Mouse (Mus musculus) liver, embryonic 11.5 days (tissue): ENCODE results near the gene Myo9b. TPM values are rescaled to one million over a fixed set of nuclear protein-coding genes. Genes with fewer than 3 reads are reported as not detected.

Experiments
- ATAC-seq: fragments of 200-750 bp; cut with Nextera tagmentation; replicated peaks from 2 replicates; pipeline ENCODE4 v1.8.0; 2017; ENCODE audit warnings: moderate number of reproducible peaks, mild to moderate bottlenecking, moderate TSS enrichment, moderate library complexity; ENCODE audit not compliant: low FRiP score
- DNase-seq: peaks from one replicate; pipeline ENCODE4 v3.0.0-alpha.2; 2017; ENCODE audit warnings: low spot score
- H3K27ac ChIP-seq: fragments of 300-500 bp; sonication (generic); 2 replicates; pipeline ENCODE4 v1.5.1; 2014; ENCODE audit warnings: mild to moderate bottlenecking, low read depth, low read length, control low read depth
- H3K27me3 ChIP-seq: fragments of 300-500 bp; sonication (generic); replicated peaks from 2 replicates; pipeline ENCODE4 v1.6.1; 2014; ENCODE audit warnings: low read length, mixed read lengths; ENCODE audit not compliant: control insufficient read depth, insufficient read depth
- H3K36me3 ChIP-seq: fragments of 300-500 bp; sonication (generic); 2 replicates; pipeline ENCODE4 v1.6.1; 2014; ENCODE audit warnings: mild to moderate bottlenecking, low read length, moderate library complexity, mixed read lengths; ENCODE audit not compliant: control insufficient read depth, insufficient read depth
- H3K4me1 ChIP-seq: fragments of 300-500 bp; sonication (generic); replicated peaks from 2 replicates; pipeline ENCODE4 v1.6.1; 2014; ENCODE audit warnings: low read length, mixed read lengths; ENCODE audit not compliant: control insufficient read depth, insufficient read depth
- H3K4me2 ChIP-seq: fragments of 300-500 bp; sonication (generic); 2 replicates; pipeline ENCODE4 v1.6.1; 2014; ENCODE audit warnings: mild to moderate bottlenecking, control low read depth, moderate library complexity
- H3K4me3 ChIP-seq: fragments of 300-500 bp; sonication (generic); 2 replicates; pipeline ENCODE4 v1.5.1; 2014; ENCODE audit warnings: low read depth, low read length, control low read depth
- H3K9ac ChIP-seq: fragments of 300-500 bp; sonication (generic); 2 replicates; pipeline ENCODE4 v1.6.1; 2014; ENCODE audit warnings: low read depth, low read length, control low read depth
- H3K9me3 ChIP-seq: fragments of 300-500 bp; sonication (generic); 2 replicates; pipeline ENCODE4 v1.6.1; 2016; ENCODE audit warnings: low read length, inconsistent platforms, mixed read lengths; ENCODE audit not compliant: control insufficient read depth
- WGBS: fragments of 180-500 bp; shearing (Covaris S2); extraction: QIAGEN DNeasy Blood & Tissue Kit; methylation state at CpG from one replicate; pipeline ENCODE4 v1.1.7; 2014; 5-methylcytosine and 5-hydroxymethylcytosine counted together
- polyA plus RNA-seq: library from polyadenylated mRNA; unstranded; fragments of >200 nt; fragmentation: Nextera tagmentation; extraction: Ambion mirVana; gene quantifications from 2 replicates; pipeline ENCODE4 v1.2.1, GENCODE M21; 2014

The Myo9b gene
- polyA plus RNA-seq, 1 experiment from 2014 or later, result 19.0 TPM

GRCm38 (mm10) chr8:71391696-71392095, 119.2 kb downstream of the Myo9b start:
- DNase-seq, result no peak
- WGBS, result 81% methylated on average over 2 of the region's 2 CpGs
- H3K9me3 ChIP-seq, result no peaks in the 10 kb centered on the region
- H3K27me3 ChIP-seq, result no peaks in the 10 kb centered on the region
- no peak overlapping the region for H3K4me2 ChIP-seq
- no peak overlapping the region for H3K4me3 ChIP-seq
- 0 out of 2 replicates have a peak, but pooled peaks cover 8% of the 10 kb centered on the region for H3K4me1 ChIP-seq
- H3K36me3 ChIP-seq, result no peaks in the 10 kb centered on the region
- no peak overlapping the region for H3K9ac ChIP-seq
- ATAC-seq, result no peak
- no peak overlapping the region for H3K27ac ChIP-seq

GRCm38 (mm10) chr8:71392391-71392790, 119.9 kb downstream of the Myo9b start:
- Histone ChIP-seq H3K4me2 (no peak overlapping the region), H3K9me3 (no peaks in the 10 kb centered on the region), H3K9ac (no peak overlapping the region), H3K36me3 (no peaks in the 10 kb centered on the region), H3K27me3 (no peaks in the 10 kb centered on the region), H3K27ac (no peak overlapping the region), H3K4me1 (peaks cover 10% of the 10 kb centered on the region), H3K4me3 (no peak overlapping the region)
- no peak for DNase-seq
- WGBS, result 72% methylated on average over 5 of the region's 5 CpGs
- no peak for ATAC-seq

- no peak overlapping the region for H3K9ac ChIP-seq
- no peaks in the 10 kb centered on the region for H3K9me3 ChIP-seq
- 0 out of 2 replicates have a peak overlapping the region, but pooled peaks have one; percentile 7 for H3K4me3 ChIP-seq
- DNase-seq (no peak), ATAC-seq (0 out of 2 replicates have a peak, but pooled peaks have one; percentile 32)
- peak overlapping the region; percentile 18; the same call in 1 of the 2 replicates for H3K4me2 ChIP-seq
- 21% methylated on average over 3 of the region's 3 CpGs for WGBS
- H3K36me3 ChIP-seq, result no peaks in the 10 kb centered on the region
- no peak overlapping the region for H3K27ac ChIP-seq
- no peaks in the 10 kb centered on the region for H3K27me3 ChIP-seq
- H3K4me1 ChIP-seq, result peaks cover 14% of the 10 kb centered on the region
Observed at GRCm38 (mm10) chr8:71392871-71393270, 120.4 kb downstream of the Myo9b start.

- H3K4me3 ChIP-seq, result 0 out of 2 replicates have a peak overlapping the region, but pooled peaks have one; percentile 17
- no peaks in the 10 kb centered on the region for H3K27me3 ChIP-seq
- DNase-seq (no peak), ATAC-seq (no peak)
- H3K27ac ChIP-seq, result no peak overlapping the region
- peaks cover 8% of the 10 kb centered on the region; the same call in 1 of the 2 replicates for H3K36me3 ChIP-seq
- 78% methylated on average over 7 of the region's 7 CpGs for WGBS
- H3K4me1 ChIP-seq, result peaks cover 14% of the 10 kb centered on the region
- H3K4me2 ChIP-seq, result peak overlapping the region; percentile 35
- no peaks in the 10 kb centered on the region for H3K9me3 ChIP-seq
- no peak overlapping the region for H3K9ac ChIP-seq
Observed at GRCm38 (mm10) chr8:71394481-71394880, 122.0 kb downstream of the Myo9b start.

GRCm38 (mm10) chr8:71395071-71395470, 122.6 kb downstream of the Myo9b start:
- H3K27me3 ChIP-seq, result no peaks in the 10 kb centered on the region
- peaks cover 11% of the 10 kb centered on the region; the same call in 1 of the 2 replicates for H3K36me3 ChIP-seq
- peak overlapping the region; percentile 15 for H3K4me2 ChIP-seq
- H3K27ac ChIP-seq, result no peak overlapping the region; the same call in 1 of the 2 replicates
- H3K4me1 ChIP-seq, result peaks cover 14% of the 10 kb centered on the region
- no peaks in the 10 kb centered on the region for H3K9me3 ChIP-seq
- no peak overlapping the region for H3K4me3 ChIP-seq
- ATAC-seq (no peak), DNase-seq (no peak)
- H3K9ac ChIP-seq, result no peak overlapping the region
- WGBS, result 83% methylated on average over 10 of the region's 10 CpGs

- Histone ChIP-seq H3K36me3 (peaks cover 12% of the 10 kb centered on the region; the same call in 1 of the 2 replicates), H3K4me2 (peak within 1 kb of the TSS; percentile 94), H3K27ac (peak within 1 kb of the TSS; percentile 74), H3K9ac (peak within 1 kb of the TSS; percentile 46), H3K9me3 (no peaks in the 10 kb centered on the region), H3K4me1 (peaks cover 14% of the 10 kb centered on the region), H3K27me3 (no peaks in the 10 kb centered on the region), H3K4me3 (peak within 1 kb of the TSS; percentile 92)
- 64% methylated on average over 9 of the region's 9 CpGs for WGBS
- ATAC-seq (no peak), DNase-seq (peak; percentile 31)
Observed at GRCm38 (mm10) chr8:71395629-71396028, 123.1 kb downstream of the Myo9b start, which contains the start of gene Ushbp1. Ushbp1 (minus strand) TSS chr8:71395802.

GRCm38 (mm10) chr8:71396639-71397305, 124.3 kb downstream of the Myo9b start, which contains the start of gene Babam1:
Babam1 (plus strand) TSS chr8:71396861.
- Histone ChIP-seq H3K4me2 (peak within 1 kb of the TSS; percentile 94), H3K4me3 (peak within 1 kb of the TSS; percentile 92), H3K4me1 (peaks cover 14% of the 10 kb centered on the region), H3K27ac (peak within 1 kb of the TSS; percentile 74), H3K27me3 (no peaks in the 10 kb centered on the region), H3K36me3 (peaks cover 13% of the 10 kb centered on the region; the same call in 1 of the 2 replicates), H3K9ac (peak within 1 kb of the TSS; percentile 82), H3K9me3 (no peaks in the 10 kb centered on the region)
- under 1% methylated on average over 34 of the region's 34 CpGs for WGBS
- ATAC-seq (peak; percentile 96), DNase-seq (peak; percentile 85)

GRCm38 (mm10) chr8:71397701-71398100, 125.2 kb downstream of the Myo9b start:
- Histone ChIP-seq H3K27me3 (no peaks in the 10 kb centered on the region), H3K27ac (no peak overlapping the region), H3K36me3 (peaks cover 13% of the 10 kb centered on the region; the same call in 1 of the 2 replicates), H3K4me3 (peak overlapping the region; percentile 92), H3K9ac (peak overlapping the region; percentile 82), H3K4me2 (peak overlapping the region; percentile 94), H3K4me1 (peaks cover 14% of the 10 kb centered on the region), H3K9me3 (no peaks in the 10 kb centered on the region)
- 82% methylated on average over 12 of the region's 12 CpGs for WGBS
- ATAC-seq (no peak), DNase-seq (no peak)
